Mouse (Mus musculus) right cerebral cortex, postnatal 14 days (tissue): ENCODE measurements around the gene Ly6g6e.
"Not testable (repeated sequence)": the region's sequence is repeated elsewhere in the genome, so short reads cannot be mapped to it uniquely, and the experiment has no call there.

Source experiments
- DNase-seq: peaks from one replicate; pipeline ENCODE4 v3.0.0; 2022

Ly6g6e gene

DNA sequence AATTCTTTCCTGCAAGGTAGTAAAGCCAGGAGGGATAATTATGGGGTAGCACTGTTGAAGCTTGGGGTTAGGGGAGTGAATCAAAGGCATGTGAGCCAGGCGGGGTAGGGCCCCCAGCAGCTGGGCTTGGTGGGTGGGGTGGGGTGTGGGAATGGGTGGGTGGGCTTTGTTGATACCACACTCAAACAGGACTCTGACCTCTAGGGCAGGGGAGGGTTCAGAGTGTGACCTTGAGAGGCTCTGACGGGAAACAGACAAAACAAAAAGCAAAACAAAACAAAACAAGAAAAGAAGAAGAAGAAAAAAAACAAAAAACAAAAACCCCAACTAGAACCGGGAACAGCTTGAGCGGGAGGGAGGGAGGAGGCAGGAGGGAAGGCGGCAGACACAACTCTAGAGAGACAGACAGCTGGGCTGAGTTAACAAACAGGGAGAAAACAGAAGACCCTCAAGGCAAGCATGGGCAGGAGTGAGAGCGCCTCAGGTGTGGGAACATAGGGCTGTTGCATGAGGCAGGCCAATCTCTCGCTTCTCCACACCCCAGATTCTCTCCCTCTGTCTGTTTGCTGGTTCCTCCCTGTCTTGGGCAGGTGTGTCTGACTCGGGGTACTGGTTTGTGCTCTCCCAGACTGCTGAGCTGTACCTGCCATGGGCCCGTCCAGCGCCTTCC lies at the start of gene Ly6g6e:
Ly6g6e (plus strand) TSS at position 396 of the 670 bp plus-strand sequence.
- no peak for DNase-seq

- peak; percentile 46 for DNase-seq
These were observed 49.2 kb upstream of the Ly6g6e start, which contains the start of gene Sapcd1 for GRCm38 (mm10) chr17:35027277-35028068. TSS of gene Sapcd1 (minus strand) at chr17:35028016.

GRCm38 (mm10) chr17:35028315-35028714 lies 48.4 kb upstream of the Ly6g6e start:
- DNase-seq, result no peak

DNA sequence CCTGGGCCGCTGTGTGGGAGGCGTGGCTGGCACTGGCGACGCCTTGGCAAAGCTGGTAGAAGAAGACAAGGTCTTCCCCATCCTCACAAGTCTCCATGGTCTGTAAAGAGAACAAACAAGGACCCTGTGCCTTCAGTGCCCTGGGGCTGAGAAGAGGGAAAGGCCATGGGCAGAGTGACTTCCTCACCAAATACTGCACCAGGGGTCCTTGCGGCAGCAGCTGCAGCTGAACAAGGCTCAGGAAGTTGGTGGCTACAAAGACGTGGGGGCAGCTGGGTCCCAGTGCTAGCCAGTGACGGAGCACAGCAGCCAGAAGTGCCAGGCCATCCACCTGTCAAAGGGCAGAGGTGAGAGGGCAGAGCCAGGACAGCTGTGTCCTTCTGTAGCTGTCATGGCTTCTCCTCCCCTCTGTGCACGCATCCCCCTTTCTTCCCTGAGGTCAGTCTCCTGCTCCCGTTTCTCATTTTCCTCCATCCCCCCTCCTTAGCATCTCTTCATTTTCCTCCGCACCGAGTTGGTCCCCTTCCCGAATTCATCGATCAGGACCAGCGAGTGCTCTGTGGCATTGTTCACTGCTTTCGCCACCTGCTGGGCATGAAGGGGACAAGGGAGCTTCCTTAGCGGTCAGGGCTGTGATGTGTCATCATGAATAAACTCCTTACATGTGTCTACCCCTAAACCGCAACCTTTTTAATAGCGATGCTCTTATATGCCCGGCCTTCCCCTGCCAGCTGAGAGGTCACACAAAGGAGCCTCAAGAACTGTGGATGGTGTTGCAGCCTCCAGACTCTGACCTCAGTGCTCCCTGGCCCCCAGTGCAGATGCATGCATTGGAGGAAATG lies 46.8 kb upstream of the Ly6g6e start:
- no peak for DNase-seq

- no peak for DNase-seq
These were observed 45.4 kb upstream of the Ly6g6e start for GRCm38 (mm10) chr17:35031272-35031671.

- DNase-seq, result no peak
These were observed 44.8 kb upstream of the Ly6g6e start for GRCm38 (mm10) chr17:35031880-35032279.

DNA sequence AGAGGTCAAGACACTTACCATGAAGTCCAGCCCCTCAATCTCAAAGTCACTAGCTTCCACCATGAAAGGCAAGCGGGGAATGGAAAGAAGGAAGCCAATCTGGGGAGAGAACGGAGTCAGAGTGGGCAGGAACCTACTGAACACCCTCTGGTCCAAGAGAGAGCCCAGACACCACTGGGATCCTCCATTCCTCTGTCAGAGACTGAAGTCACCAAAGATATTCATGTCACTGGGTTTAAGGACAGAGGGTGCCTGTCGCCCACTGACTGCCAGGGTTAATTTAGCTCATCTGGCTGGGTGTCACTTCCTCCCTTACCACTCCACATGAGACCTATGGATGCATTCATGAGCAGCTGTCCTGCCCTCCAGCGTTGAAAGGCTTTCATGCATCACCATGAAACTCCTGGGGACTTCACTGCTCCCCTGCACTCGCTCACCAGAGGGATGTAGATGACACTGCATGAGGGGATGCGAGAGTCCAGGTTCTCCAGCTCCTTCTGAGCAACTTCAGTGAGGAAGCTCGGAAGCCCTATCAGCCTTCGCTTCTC lies 44.3 kb upstream of the Ly6g6e start:
- no peak for DNase-seq

- not testable (repeated sequence) for DNase-seq
These were observed 43.0 kb upstream of the Ly6g6e start for GRCm38 (mm10) chr17:35033703-35034102.

GRCm38 (mm10) chr17:35034896-35035295 lies 41.8 kb upstream of the Ly6g6e start:
- DNase-seq, result no peak

DNA sequence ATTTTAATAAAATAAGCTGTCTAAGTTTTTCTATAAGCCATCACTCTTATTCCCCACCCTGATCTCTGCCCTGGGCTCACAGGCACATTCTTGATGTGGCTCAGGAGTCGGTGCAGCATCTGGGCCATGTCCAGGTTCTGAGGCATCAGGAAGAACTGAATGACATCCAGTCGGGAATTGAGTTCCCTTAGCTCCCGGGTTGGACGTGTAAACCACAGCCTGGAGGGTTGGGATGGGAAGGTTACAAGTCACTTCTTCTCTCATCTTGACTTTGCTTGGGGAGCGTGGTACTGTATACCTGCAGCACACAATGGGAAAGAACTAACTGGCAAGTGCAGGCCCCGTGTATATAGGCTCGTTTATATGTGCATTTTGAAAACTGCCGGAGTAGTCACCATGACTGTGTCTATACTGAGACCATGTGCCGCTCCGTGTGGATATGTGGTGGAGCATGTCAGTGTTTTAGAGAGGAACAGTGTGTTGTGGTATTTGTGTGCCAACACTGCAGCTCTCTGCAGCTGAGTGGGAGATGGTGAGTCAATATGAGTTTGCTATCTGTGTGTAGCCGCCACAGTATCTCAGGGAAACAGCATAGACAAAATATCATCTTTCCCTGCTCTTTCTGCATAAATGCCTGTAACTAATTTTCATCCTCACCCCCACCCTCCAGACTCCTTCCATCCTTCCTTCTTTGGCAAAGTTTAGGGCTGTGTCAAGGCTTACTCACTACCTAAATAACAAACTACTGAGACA lies 37.4 kb upstream of the Ly6g6e start:
- no peak for DNase-seq

- no peak for DNase-seq
These were observed 32.9 kb upstream of the Ly6g6e start for GRCm38 (mm10) chr17:35043794-35044193.

GRCm38 (mm10) chr17:35044904-35045806 lies 31.5 kb upstream of the Ly6g6e start:
- no peak for DNase-seq

DNA sequence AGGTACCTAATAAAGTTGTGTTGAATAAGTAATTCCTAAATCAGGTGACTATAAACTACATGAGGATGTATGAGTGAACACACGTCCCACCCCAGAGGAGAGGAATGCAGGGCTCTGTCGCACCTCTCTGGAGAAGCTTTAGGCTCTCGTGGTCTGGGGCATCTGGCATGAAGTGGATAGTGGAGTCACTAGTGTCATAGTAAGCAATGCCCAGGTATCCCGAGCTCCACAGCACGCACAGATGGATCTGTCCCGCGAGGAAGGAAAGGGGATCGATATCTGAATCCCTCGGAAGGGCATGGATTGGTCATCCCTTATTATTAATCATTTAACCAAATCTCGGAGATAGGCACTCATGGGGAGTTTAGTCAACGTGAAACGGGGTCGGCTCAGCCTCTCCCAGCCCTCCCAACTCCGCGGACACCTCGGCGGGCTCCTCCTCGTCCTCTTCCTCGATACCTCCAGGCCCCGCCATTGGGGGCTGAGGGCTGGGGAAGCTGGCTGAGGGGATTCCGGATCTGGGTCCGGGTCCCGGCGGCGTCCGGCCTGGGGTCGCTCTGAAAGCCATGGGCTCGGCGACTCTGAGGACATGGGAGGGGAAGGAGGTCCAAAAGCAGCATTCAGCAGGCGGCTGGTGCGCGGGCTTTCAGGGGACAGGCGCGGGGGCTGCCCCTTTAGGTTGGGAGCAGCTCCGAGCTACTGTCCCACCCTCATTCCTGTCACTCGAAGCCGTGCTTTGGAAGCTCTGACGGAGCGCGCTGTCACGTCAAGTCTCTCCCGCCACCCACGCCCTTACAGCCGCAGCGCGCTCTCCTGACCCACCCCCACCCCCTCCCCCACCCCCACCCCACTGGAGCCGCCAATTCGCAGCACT lies 30.7 kb upstream of the Ly6g6e start:
- DNase-seq, result no peak

- peak; percentile 92 for DNase-seq
These were observed 29.8 kb upstream of the Ly6g6e start, which contains the start of gene Msh5 for GRCm38 (mm10) chr17:35046681-35047455. TSS of gene Msh5 (minus strand) at chr17:35046745.

- no peak for DNase-seq
These were observed 29.0 kb upstream of the Ly6g6e start for GRCm38 (mm10) chr17:35047688-35048087.

GRCm38 (mm10) chr17:35048149-35048931 lies 28.4 kb upstream of the Ly6g6e start:
- no peak for DNase-seq

DNA sequence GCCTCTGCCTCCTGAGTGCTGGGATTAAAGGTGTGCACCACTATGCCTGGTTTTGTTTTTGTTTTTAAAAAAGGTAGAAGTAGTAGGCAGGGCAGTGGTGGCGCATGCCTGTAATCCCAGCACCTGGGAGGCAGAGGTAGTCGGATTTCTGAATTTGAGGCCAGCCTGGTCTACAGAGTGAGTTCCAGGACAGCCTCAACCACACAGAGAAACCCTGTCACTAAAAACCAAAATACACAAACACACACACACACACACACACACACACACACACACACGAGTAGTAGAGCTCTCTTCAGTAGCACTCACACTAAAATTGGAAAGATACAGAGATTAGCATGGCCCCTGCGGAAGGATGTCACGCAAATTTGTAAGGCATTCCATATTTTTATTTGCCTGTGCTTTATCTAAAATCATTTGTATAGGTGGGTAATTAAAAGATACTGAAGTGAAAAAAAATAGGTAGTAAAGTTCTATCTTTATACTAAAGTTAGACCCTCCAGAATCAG lies 27.7 kb upstream of the Ly6g6e start:
- no peak for DNase-seq

GRCm38 (mm10) chr17:35049561-35050016 lies 27.1 kb upstream of the Ly6g6e start, which contains the start of gene Clic1:
TSS of gene Clic1 (plus strand) at chr17:35049966.
- DNase-seq, result no peak
